Mouse (Mus musculus) liver, postnatal 0 days (tissue): ENCODE results near the gene Cacng4.

Experiments used
- CTCF ChIP-seq: sonication (generic); IDR thresholded peaks from 2 replicates; pipeline ENCODE4 v1.5.1; 2016; ENCODE audit warnings: antibody characterized with exemption, low read depth
- EP300 ChIP-seq: IDR thresholded peaks from 2 replicates; pipeline ENCODE4 v1.6.1; 2016; ENCODE audit warnings: antibody characterized with exemption, low read depth, mild to moderate bottlenecking

- no peak for TF ChIP-seq CTCF
- no peak for TF ChIP-seq EP300
These were observed 2.0 kb upstream of the Cacng4 start for GRCm38 (mm10) chr11:107796346-107796745.
